Mouse (Mus musculus): ENCODE data around the gene Sstr3.
A peak's percentile ranks its signal among the peaks of the same experiment; 100 is the strongest.

DNA sequence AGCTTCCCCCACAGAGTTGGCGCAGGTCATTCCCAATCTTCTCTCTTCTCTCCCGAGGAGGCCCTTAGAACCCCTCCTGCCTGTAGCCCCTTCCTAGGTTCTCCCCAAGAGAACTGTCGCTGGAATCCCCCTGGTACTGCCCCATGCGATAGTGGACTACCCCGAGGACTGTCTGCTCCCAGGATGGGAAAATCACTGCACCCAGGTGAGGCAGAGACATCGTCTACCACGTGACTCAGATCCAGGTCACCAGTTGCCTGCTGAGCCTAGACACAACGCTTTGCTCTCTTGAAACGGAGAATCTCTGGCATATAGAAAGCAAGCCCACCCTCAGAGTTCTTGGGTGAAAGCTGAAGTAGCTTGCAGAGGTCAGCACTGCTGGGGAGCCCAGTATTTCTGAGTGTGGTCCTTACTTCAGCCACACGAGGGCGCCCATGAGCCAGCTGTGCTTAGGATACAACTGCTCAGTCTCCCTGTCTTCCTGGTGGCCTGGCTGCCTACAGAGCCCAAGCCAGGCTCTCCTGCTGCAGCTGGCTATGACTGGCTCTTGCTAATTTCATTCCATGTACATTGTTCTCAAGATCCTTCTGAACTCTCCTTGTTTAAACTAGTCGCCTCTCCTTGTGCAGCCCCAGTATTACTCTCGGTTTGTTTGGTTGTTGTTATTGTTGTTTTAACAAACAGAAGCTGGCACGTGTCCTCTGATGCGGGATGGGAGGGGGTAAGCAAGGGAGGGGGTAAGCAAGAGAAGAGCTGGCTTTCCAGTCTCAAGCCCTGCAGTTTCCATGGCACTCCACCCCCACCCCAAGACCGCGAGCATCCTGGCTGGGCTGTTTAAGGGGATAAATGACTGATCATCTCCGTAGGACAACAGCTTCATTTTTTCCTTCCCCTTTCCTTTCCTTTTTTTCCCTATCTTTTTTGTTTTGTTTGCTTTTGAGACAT, 42.8 kb upstream of the Sstr3 start:
- TF ChIP-seq CTCF (IDR thresholded peaks at IDR 0.05; ENCODE audit: low read depth) (peak; percentile 97), EP300 (IDR thresholded peaks at IDR 0.05; ENCODE audit: low read depth) (no peak)

Measured in liver, postnatal 0 days (tissue).